Mouse (Mus musculus) CH12.LX (cell line): Measurements from ENCODE around the gene Dhx37.
A peak's percentile ranks its signal among the peaks of the same experiment; 100 is the strongest.

ENCODE experiments used
- CTCF ChIP-seq, 2 experiments: IDR thresholded peaks in 1 of 2; conservative IDR thresholded peaks in 1 of 2; 2 replicates each; pipeline ENCODE4 v1.5.1; 2011 to 2012; ENCODE audit warnings: low read depth in 2 of 2, low read length in 2 of 2, improper control_type of control experiment in 1 of 2, inconsistent platforms in 1 of 2, mild to moderate bottlenecking in 1 of 2, moderate library complexity in 1 of 2
- ETS1 ChIP-seq: conservative IDR thresholded peaks from 2 replicates; pipeline ENCODE4 v1.6.1; 2012; ENCODE audit warnings: low read depth, mild to moderate bottlenecking, inconsistent platforms, low read length, improper control_type of control experiment, moderate library complexity
- MEF2A ChIP-seq: IDR thresholded peaks from 2 replicates; pipeline ENCODE4 v1.6.1; 2014; ENCODE audit warnings: low read depth, mild to moderate bottlenecking, inconsistent platforms, low read length, improper control_type of control experiment, borderline replicate concordance
- NELFE ChIP-seq: IDR thresholded peaks from 2 replicates; pipeline ENCODE4 v1.6.1; 2011; ENCODE audit warnings: low read depth, low read length, improper control_type of control experiment
- POLR2A ChIP-seq: IDR thresholded peaks from 2 replicates; pipeline ENCODE4 v1.6.1; 2011; ENCODE audit warnings: low read depth, mild to moderate bottlenecking, improper control_type of control experiment, low read length

DNA sequence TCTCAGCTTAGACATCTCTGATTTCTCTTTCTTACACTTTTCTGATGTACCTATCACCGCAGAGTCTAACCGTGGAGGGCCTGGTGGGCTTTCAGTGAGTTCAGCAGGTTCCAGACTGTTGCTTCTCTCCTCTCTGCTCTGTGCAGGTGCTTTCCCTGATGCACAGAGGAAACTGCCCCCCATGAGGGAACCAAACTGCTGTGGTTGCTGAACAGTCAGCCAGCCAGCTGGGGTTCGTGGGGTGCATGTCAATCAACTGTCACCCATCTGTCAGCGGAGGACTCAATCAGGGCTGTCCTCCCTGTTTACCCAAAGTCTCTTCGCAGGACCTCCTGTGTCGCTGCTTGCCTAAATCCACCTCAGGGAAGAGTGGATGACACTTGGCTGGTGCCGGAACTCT, 56.7 kb downstream of the Dhx37 start:
- no peak for TF ChIP-seq POLR2A
- TF ChIP-seq MEF2A = no peak
- TF ChIP-seq NELFE = no peak
- TF ChIP-seq CTCF (conservative IDR thresholded peaks at IDR 0.05 in 1 of 2, IDR thresholded peaks at IDR 0.05 in 1 of 2; ENCODE audit: low read depth in 2 of 2, low read length in 2 of 2) = no peak
- peak; percentile 78 for TF ChIP-seq ETS1
